Mouse (Mus musculus) cerebellum, adult 18-20 months (tissue): Measurements from ENCODE around the gene Rab3gap1.
"Not testable (repeated sequence)": the region's sequence is repeated elsewhere in the genome, so short reads cannot be mapped to it uniquely, and the experiment has no call there.

ENCODE experiments used
- DNase-seq, 2 experiments: peaks; one replicate each; pipeline ENCODE4 v3.0.0; 2021

Rab3gap1 gene

DNA sequence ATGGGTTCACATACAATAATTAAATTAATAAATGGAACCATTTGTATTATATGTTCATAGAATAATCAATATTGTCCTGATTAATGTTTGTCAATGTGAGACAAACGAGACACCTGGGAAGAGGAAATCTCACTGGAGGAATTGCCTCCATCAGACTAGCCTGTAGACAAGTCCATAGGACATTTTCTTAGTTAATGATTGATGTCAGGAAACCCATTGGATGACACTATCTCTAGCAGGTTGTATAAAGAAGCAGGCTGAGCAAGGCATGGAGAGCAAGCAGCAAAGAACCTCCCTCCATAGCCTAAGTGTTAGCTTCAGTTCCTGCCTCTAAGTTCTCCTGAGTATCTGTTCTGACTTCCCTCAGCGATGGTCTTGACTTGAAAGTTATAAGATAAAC is 64.8 kb downstream of the Rab3gap1 start:
- DNase-seq, result no peak

DNA sequence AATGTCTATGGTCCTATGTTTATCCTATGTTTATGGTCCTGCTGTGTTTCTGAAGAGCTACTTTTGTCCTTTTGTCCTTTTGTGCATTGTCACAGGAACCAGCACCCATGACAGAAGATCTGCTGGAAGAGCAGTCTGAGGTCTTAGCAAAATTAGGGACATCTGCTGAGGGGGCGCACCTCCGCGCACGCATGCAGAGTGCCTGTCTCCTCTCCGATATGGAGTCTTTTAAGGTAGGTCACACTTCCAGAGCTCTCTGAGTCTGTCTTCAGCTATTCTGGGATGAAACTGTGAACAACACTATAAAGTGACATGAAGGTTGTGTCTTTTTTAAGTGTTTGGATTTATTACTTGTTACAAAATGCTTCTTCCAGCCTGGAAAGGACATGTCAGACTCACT is 65.7 kb downstream of the Rab3gap1 start:
- DNase-seq, result no peak

- no peak for DNase-seq
Observed at GRCm38 (mm10) chr1:127937277-127937676, 68.7 kb downstream of the Rab3gap1 start.

DNA sequence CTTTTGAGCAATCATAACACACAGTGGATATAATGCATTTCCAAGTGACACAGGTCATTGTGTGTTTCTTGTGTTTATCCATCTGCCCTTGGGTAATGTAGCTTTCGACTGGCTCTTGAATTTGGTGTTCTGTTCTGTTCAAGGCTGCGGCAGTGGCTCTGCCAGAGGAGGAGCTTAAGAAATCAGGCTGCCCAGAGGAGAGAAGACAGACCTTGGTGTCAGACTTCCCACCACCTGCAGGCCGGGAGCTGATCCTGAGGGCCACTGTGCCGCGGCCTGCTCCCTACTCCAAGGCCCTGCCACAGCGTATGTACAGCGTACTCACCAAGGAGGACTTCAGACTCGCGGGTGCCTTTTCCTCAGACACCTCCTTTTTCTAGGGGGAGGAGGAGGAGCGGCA is 73.7 kb downstream of the Rab3gap1 start:
- DNase-seq, result no peak

DNA sequence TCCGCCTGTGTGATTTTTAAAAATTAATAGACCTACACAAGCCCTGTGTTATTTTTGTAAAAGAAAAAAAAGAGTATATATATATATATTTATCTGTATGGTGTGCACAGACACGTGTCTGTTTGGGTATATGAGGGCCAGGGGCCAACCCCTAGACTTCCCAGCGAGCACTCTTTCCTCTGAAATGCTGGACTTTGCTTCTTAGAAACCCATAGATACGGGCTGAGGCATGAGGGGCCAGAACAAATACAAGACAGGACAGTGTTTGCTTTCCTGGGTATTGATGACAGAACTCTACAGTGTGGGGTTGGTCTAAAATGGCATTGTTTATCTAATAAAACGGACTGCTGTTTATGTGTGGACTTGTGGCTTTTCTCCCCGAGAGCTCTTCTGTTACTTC is 74.9 kb downstream of the Rab3gap1 start:
- DNase-seq, result no peak

- peak in 1 of 2 experiments; percentile 7 for DNase-seq
Observed at GRCm38 (mm10) chr1:127945696-127946575, 77.4 kb downstream of the Rab3gap1 start.

DNA sequence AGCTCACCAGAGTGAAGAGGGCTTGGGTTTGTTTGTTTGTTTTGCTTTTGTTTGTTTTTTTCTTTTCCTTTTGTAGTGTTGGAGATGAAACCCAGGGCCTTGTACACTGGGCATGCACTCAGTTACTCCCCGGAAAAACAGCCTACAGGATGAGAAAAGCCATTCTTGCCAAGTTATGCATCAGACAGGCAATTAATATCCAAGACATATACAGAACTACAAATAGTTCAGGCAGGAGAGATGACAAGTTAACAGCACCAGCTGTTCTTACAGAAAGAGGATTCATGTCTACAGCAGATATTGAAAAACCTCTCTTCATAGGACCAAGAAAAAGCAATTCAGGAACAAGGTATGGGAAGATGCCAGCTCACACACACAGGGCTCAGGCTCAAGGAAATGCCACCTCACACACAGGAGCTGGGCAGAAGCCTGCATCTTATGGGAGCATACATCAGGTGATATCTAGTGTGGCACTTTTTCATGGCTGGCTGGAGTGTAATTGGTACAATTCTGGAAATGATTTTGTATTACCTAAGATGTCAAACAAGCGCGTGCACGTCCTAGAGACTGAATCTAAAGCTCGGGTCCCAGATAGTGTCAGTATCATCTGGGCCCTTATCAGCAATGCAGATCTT is 78.2 kb downstream of the Rab3gap1 start:
- no peak for DNase-seq

GRCm38 (mm10) chr1:127948748-127949147 is 80.2 kb downstream of the Rab3gap1 start:
- DNase-seq, result no peak

DNA sequence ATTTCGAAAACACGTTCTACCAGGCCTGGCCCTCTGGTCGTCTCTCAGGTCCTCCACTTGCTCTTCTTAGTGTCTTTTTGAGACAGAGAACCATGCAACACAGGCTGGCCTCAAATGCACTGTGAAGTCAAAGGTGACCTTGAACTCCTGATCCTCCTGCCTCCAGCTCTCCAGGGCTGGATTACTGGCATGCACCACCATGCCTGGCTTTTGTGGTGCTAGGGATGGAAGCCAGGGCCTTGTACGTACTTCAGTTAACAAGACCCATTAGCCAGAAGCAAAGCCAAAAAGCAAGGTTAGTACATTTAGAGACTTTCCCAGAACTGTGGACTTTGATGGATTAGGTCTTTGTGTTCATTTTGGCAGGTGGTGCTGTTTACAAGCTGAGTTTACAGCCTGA is 83.7 kb downstream of the Rab3gap1 start:
- no peak for DNase-seq

- DNase-seq, result not testable (repeated sequence)
Observed at GRCm38 (mm10) chr1:127954198-127954597, 85.6 kb downstream of the Rab3gap1 start.

DNA sequence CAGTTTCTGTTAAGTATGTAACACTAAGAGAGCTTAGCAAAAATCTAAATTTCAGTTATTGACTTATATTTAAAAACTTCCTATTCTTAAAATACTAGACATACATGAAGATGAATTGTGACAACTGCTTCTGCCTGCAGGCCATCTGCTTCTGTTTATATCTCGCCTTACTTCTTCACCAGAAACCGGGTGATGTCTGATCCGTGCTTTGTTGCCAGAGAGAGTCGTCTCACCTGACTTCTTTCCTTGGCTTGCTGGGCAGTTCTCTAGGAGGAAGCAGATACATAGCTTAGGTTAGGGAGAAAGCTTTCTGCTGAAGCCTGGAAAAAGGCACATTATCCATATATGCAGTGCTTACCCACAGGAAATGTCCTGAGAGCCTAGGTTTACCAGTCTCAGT is 86.2 kb downstream of the Rab3gap1 start:
- DNase-seq, result no peak

DNA sequence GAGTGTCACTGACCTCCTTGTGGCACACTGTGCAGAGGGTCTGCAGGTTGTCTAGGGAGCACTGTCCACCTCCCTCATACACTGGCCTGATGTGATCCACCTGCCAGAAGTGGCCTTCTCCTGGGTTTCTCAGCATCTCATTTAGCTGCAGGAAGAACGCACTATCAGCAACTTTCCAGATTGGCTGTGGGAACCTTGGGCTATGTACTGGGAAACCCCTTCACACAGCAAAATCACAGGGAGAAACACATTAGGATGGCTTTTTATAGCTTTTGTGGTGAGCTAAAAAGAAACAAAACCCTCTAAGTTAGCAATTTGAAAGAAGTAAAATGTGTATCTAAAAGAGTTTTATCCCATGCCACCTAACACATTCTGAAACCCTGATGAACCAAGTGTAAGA is 88.0 kb downstream of the Rab3gap1 start:
- DNase-seq, result no peak

DNA sequence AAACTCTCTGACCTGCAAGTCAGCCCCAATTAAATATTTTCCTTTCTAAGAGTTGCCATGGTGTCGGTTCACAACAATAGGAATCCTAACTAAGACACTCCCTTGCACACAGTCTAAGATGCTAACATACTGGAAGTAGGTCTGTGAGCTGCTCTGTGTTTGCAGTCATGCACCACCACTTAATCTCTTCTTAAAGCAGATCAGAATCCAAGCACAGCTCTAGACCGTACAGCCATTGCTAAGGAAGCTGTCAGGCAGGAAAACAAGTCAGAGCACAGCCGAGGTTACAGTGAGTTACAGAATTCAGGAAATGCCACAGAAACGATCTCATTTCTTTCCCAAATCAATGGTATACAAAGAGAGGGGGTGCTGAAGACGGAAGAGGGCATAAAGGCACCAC is 90.2 kb downstream of the Rab3gap1 start:
- DNase-seq, result no peak

DNA sequence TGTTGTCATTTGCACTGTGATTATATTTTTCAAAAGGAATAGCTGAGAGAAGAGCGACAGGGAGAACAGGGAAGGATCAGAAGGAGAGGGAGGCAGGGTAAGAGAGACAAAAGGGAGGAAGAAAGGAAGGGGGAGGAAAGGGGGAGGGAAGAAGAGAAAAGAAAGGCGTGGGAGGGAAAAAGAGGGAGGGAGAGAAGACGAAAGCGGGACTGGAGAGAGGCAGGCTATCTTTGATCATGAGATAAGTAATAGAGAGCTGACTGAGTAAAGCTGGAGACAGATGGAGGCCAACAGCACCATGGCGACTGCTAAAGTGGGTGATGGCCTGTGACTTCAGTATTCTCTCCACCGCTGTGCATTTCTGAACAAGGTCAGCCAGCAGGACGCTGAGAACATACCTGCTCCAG is 90.7 kb downstream of the Rab3gap1 start:
- no peak for DNase-seq

GRCm38 (mm10) chr1:127961140-127961539 is 92.6 kb downstream of the Rab3gap1 start:
- no peak for DNase-seq

- no peak for DNase-seq
Observed at GRCm38 (mm10) chr1:127963326-127963725, 94.8 kb downstream of the Rab3gap1 start.

- DNase-seq, result no peak
Observed at GRCm38 (mm10) chr1:127970870-127971269, 102.3 kb downstream of the Rab3gap1 start.

- DNase-seq, result no peak
Observed at GRCm38 (mm10) chr1:127974082-127974481, 105.5 kb downstream of the Rab3gap1 start.

DNA sequence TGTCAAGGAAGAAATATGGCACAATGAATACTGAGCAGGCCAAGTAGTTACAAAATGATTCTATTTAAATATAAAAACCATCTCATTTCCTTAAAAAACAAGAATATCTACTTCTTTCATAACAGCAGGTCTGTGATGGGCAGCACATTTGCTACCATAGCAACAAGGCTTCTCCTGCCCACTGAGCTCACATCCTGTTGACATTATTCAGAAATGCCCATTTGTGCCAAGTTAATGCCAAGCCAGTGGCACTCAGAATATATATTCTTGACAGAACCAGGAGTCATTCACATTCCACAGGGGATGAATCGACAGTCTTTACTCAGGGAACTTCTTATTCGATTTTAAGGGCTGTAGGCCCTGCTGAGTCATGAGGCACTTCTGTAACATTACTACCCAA is 107.1 kb downstream of the Rab3gap1 start:
- DNase-seq, result no peak

DNA sequence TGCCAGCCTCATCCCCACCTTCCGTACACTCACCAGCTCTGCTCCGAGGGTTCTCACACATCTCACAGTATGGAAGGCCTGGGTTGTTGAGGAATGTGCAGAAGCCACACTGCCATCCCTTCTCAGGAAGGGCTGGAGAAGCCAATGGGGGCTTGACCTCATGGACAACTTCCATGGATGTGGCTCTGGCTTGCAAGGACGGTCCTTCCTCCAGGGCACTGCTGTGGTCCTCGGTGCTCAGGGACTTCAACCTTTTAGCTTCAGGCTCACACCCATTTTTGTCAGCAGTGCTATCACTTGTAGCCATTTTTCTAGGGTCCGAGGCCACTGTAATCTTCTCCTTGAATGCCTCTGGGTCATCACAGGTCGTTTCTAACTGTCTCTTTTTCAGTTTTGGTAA is 107.5 kb downstream of the Rab3gap1 start:
- DNase-seq, result no peak

DNA sequence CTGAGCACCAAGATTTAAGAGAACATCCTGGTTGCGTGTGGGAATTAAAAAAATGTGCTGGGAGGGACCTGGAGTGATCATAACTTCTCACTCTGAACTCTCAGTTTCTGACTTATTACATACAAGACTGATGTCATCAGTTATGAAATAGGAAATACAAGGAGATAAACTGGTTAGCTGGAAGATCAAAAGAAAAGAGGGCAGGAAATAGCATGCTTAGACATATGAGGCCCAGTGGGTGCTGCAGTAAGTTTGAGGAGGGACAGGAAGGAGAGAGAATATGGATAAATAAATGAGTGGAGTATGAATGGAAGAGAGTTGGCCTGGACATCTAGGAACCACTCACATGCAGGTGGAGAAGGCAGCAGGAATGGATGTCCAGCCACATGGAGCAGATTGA is 109.6 kb downstream of the Rab3gap1 start:
- no peak for DNase-seq

DNA sequence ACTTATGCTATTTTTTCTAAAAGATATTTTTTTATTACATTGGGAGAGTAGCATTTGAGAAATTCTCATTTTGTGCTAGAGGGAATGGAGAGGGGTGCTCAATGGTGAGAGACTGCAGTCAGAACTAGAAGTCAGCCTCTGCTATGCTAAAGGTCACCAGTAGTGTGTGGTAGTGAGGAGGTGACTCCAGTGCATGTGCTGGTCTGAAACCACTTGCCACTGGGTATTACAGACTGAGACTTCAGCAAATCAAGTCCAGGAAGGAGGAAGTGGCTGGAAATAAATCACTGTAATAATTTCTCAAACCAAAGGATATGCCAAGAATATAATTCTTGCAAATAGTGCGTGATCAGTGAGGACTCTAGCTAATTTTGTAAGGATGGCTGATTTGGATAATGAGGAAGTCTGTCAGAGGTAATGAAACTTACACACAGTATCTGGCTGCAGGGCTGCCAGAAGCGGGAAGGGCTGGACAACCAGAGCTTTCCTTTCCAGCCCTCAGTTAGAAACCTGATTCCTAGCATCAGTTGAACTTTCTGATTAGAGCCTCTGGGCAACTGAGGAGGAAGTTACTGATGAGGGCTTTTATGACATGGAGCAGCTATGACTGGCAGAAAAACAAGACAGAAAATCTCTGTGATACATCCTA is 112.5 kb downstream of the Rab3gap1 start:
- DNase-seq, result no peak

DNA sequence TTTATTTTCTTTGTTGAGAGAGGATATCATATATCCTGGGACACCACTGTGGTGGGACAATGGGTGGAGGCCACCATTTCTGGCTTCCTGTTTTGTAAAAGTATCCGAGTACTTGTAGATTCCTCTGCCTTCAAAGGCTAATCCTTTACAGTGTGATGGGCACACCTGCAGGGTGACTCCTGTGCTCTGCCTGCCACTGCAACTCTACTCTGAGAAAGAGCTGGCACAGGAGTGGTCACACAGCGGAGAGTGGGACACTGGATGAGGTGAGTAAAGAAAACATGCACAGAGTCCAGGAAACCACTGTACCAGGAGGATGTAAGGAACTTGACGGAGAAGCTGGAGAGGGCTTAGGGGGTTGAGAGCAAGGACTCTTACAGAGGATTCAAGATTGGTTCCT is 113.7 kb downstream of the Rab3gap1 start:
- no peak for DNase-seq
